In the genomic region with DNA sequence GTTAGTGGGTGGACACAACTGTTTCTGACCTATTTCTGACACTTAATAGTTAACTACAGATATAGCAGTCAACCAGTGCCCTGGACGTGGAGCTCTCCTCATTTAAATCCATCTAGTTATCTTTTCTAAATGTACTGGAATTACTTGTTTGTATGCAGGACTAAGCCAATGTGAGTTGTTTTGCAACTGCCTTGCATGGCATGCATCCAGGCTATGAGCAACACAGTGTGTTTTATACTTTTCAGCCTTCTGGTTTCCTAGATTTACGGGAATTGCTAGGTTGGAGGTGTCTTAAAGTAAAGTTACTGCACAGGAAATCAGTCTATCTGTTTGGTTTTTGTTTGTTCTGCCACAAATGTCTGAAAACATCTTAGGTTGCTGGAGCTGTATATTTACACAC, we compare ENCODE assay signal across 18 mouse cellular contexts. TPM values are rescaled to one million over a fixed set of nuclear protein-coding genes. Genes with fewer than 3 reads are reported as not detected.
DNase-seq lines count a peak whose midpoint lies in the region; ATAC-seq lines count a peak whose summit lies in the region.
"Had no signal": no experiment of that assay in that cellular context is flagged by ENCODE, and none has a peak within 500 bp of the region (broad histone marks: within the 10 kb centered on the region; RNA-seq: fewer than 3 reads in every experiment).

No protein-coding gene starts in this region.

- H3K4me2 ChIP-seq in kidney, embryonic 15.5 days: no peak overlapping the region
- no peak overlapping the region for H3K4me2 ChIP-seq in forebrain, embryonic 16.5 days (ENCODE audit: low read length)
- H3K4me2 ChIP-seq in liver, embryonic 11.5 days: no peak overlapping the region
- H3K4me2 ChIP-seq: heart, embryonic 15.5 days; hindbrain, embryonic 13.5 days; midbrain, embryonic 11.5 days had no signal

- H3K4me3 ChIP-seq in kidney, embryonic 15.5 days (replicated peaks): no peak overlapping the region
- no peak overlapping the region for H3K4me3 ChIP-seq in forebrain, embryonic 16.5 days (replicated peaks; ENCODE audit: low read length)
- H3K4me3 ChIP-seq in liver, embryonic 11.5 days (ENCODE audit: low read depth, low read length): no peak overlapping the region
- H3K4me3 ChIP-seq: embryonic facial prominence, embryonic 13.5 days; heart, embryonic 15.5 days; hindbrain, embryonic 13.5 days had no signal

- H3K4me1 ChIP-seq in kidney, embryonic 15.5 days: 0 out of 2 replicates have a peak, but pooled peaks cover 3% of the 10 kb centered on the region
- no peaks in the 10 kb centered on the region for H3K4me1 ChIP-seq in forebrain, embryonic 16.5 days (replicated peaks; ENCODE audit: control insufficient read depth, insufficient read depth, low read length)
- H3K4me1 ChIP-seq in liver, embryonic 11.5 days (replicated peaks; ENCODE audit: control insufficient read depth, insufficient read depth, low read length): no peaks in the 10 kb centered on the region
- H3K4me1 ChIP-seq: heart, embryonic 15.5 days had no signal

- 63% methylated on average over 2 of the region's 2 CpGs for WGBS in kidney, embryonic 15.5 days
- 64% methylated on average over 2 of the region's 2 CpGs for WGBS in forebrain, embryonic 16.5 days
- whole genome bisulfite sequencing in liver, embryonic 11.5 days: 73% methylated on average over 2 of the region's 2 CpGs

- no peaks in the 10 kb centered on the region for H3K9me3 ChIP-seq in kidney, embryonic 15.5 days (replicated peaks)
- H3K9me3 ChIP-seq in forebrain, embryonic 16.5 days (ENCODE audit: control insufficient read depth, low read length): no peaks in the 10 kb centered on the region
- no peaks in the 10 kb centered on the region for H3K9me3 ChIP-seq in liver, embryonic 11.5 days (ENCODE audit: control insufficient read depth, low read length)
- H3K9me3 ChIP-seq: embryonic facial prominence, embryonic 13.5 days; heart, embryonic 15.5 days; hindbrain, embryonic 13.5 days had no signal

- H3K36me3 ChIP-seq in kidney, embryonic 15.5 days: no peaks in the 10 kb centered on the region
- no peaks in the 10 kb centered on the region for H3K36me3 ChIP-seq in forebrain, embryonic 16.5 days (ENCODE audit: control insufficient read depth, insufficient read depth)
- H3K36me3 ChIP-seq in liver, embryonic 11.5 days (ENCODE audit: control insufficient read depth, insufficient read depth, low read length): no peaks in the 10 kb centered on the region
- H3K36me3 ChIP-seq: embryonic facial prominence, embryonic 13.5 days; heart, embryonic 15.5 days; hindbrain, embryonic 13.5 days had no signal

- no peak for ATAC-seq in kidney, embryonic 15.5 days (replicated peaks; ENCODE audit: low FRiP score)
- ATAC-seq in forebrain, embryonic 16.5 days: no peak
- ATAC-seq in liver, embryonic 11.5 days (replicated peaks; ENCODE audit: low FRiP score): no peak
- ATAC-seq: activated CD4-positive, CD25-positive, alpha-beta regulatory T cell, adult 4 months; intestine, postnatal 0 days had no signal

- H3K27me3 ChIP-seq in kidney, embryonic 15.5 days: no peaks in the 10 kb centered on the region
- H3K27me3 ChIP-seq in forebrain, embryonic 16.5 days (replicated peaks; ENCODE audit: control insufficient read depth, insufficient read depth, low read length): no peaks in the 10 kb centered on the region
- no peaks in the 10 kb centered on the region for H3K27me3 ChIP-seq in liver, embryonic 11.5 days (replicated peaks; ENCODE audit: control insufficient read depth, insufficient read depth, low read length)
- H3K27me3 ChIP-seq: embryonic facial prominence, embryonic 13.5 days; heart, embryonic 15.5 days; hindbrain, embryonic 13.5 days had no signal

- peak; percentile 5 for DNase-seq in kidney, postnatal 10 days
- peak; percentile 14 for DNase-seq in 3T3-L1 (ENCODE audit: low read depth, low spot score)
- peak; percentile 33 for DNase-seq in adipocyte (ENCODE audit: low spot score)
- peak; percentile 9 for DNase-seq in gastrocnemius, postnatal 10 days
- no peak for DNase-seq in liver, embryonic 11.5 days (ENCODE audit: low spot score)
- DNase-seq: lung, postnatal 14 days; spleen, adult 18-20 months had no signal

- H3K27ac ChIP-seq in kidney, embryonic 15.5 days: no peak overlapping the region
- no peak overlapping the region for H3K27ac ChIP-seq in forebrain, embryonic 16.5 days (ENCODE audit: low read length)
- no peak overlapping the region for H3K27ac ChIP-seq in liver, embryonic 11.5 days (ENCODE audit: low read depth, low read length)
- H3K27ac ChIP-seq: embryonic facial prominence, embryonic 13.5 days; heart, embryonic 15.5 days; hindbrain, embryonic 13.5 days; liver, embryonic 14.5 days; stomach, postnatal 0 days had no signal

- H3K9ac ChIP-seq in kidney, embryonic 15.5 days: no peak overlapping the region
- H3K9ac ChIP-seq in forebrain, embryonic 16.5 days (replicated peaks; ENCODE audit: low read depth, low read length): no peak overlapping the region
- H3K9ac ChIP-seq in liver, embryonic 11.5 days (ENCODE audit: low read depth, low read length): no peak overlapping the region
- H3K9ac ChIP-seq: embryonic facial prominence, embryonic 13.5 days; heart, embryonic 15.5 days; hindbrain, embryonic 13.5 days; liver, embryonic 14.5 days had no signal

RNA-seq across cellular contexts. Expression of a gene that starts 49.1 kb away (rescaled TPM):
- polyA plus RNA-seq in kidney, embryonic 15.5 days (2015; fragmentation: Nextera tagmentation; extraction: Ambion mirVana): 0.38 and 0.39 TPM in 2 replicates
- total RNA-seq in gastrocnemius, postnatal 10 days (2021): under 1 TPM in 1 of 2 experiments, not detected in 1; 0.09 TPM
- polyA plus RNA-seq in forebrain, embryonic 16.5 days (2015; fragmentation: Nextera tagmentation; extraction: Ambion mirVana): 46.7 and 47.6 TPM in 2 replicates
- polyA plus RNA-seq in liver, embryonic 11.5 days (2014; fragmentation: Nextera tagmentation; extraction: Ambion mirVana): 0.22 TPM in 1 of 2 replicates, not detected in the other
- total RNA-seq: gastrocnemius, postnatal 36 days had no signal
- polyA plus RNA-seq: activated CD4-positive, CD25-positive, alpha-beta regulatory T cell, adult 4 months; liver, embryonic 14.5 days had no signal

Comparison
In these comparisons a context has a peak if more than half of its experiments do, and no peak if none do; other contexts are left out.
1. RNA of a gene that starts 49.1 kb away (polyA plus RNA-seq): 46.7 to 47.6 TPM in forebrain, embryonic 16.5 days; 0.38 to 0.39 TPM in kidney, embryonic 15.5 days and 0.22 TPM in liver, embryonic 11.5 days; every median in the first group is over 10 times any median in the second.